Mouse (Mus musculus) lung, embryonic 14.5 days (tissue): ENCODE measurements at regions not wholly inside any gene's neighbourhood (a gene's known extent, or its start where the extent isn't known, plus 50 kb on each side); places are given as distances from the start of the nearest gene placed in this dataset.

ENCODE experiments used
- ATAC-seq: fragments of 200-750 bp; cut with Nextera tagmentation; 2 replicates; pipeline ENCODE4 v1.8.0; 2017; ENCODE audit warnings: mild to moderate bottlenecking, moderate TSS enrichment, moderate library complexity; ENCODE audit not compliant: insufficient read depth
- DNase-seq: peaks from one replicate; pipeline ENCODE4 v3.0.0-alpha.2; 2015
- H3K27ac ChIP-seq: fragments of 300-500 bp; sonication (generic); 2 replicates; pipeline ENCODE4 v1.5.1; 2014; ENCODE audit warnings: low read depth, mild to moderate bottlenecking, moderate library complexity
- H3K27me3 ChIP-seq: fragments of 300-500 bp; sonication (generic); 2 replicates; pipeline ENCODE4 v1.6.1; 2014; ENCODE audit warnings: low read length, control low read depth; ENCODE audit not compliant: insufficient read depth
- H3K36me3 ChIP-seq: fragments of 300-500 bp; sonication (generic); 2 replicates; pipeline ENCODE4 v1.6.1; 2014; ENCODE audit warnings: control low read depth; ENCODE audit not compliant: insufficient read depth
- H3K4me1 ChIP-seq: fragments of 300-500 bp; sonication (generic); 2 replicates; pipeline ENCODE4 v1.6.1; 2014; ENCODE audit warnings: antibody characterized with exemption, control low read depth; ENCODE audit not compliant: insufficient read depth
- H3K4me2 ChIP-seq: fragments of 300-500 bp; sonication (generic); 2 replicates; pipeline ENCODE4 v1.6.1; 2014; ENCODE audit warnings: mild to moderate bottlenecking
- H3K4me3 ChIP-seq: fragments of 300-500 bp; sonication (generic); 2 replicates; pipeline ENCODE4 v1.5.1; 2014; ENCODE audit warnings: low read depth, low read length
- H3K9ac ChIP-seq: fragments of 300-500 bp; sonication (generic); 2 replicates; pipeline ENCODE4 v1.6.1; 2014
- H3K9me3 ChIP-seq: fragments of 300-500 bp; sonication (generic); 2 replicates; pipeline ENCODE4 v1.6.1; 2016; ENCODE audit warnings: low read depth, low read length, control low read depth
- CTCF ChIP-seq: IDR thresholded peaks from 2 replicates; pipeline ENCODE4 v1.5.1; 2016; ENCODE audit warnings: antibody characterized with exemption, low read depth
- WGBS: fragments of 180-500 bp; shearing (Covaris S2); extraction: QIAGEN DNeasy Blood & Tissue Kit; methylation state at CpG from one replicate; pipeline ENCODE4 v1.1.7; 2014; 5-methylcytosine and 5-hydroxymethylcytosine counted together

- H3K4me2 ChIP-seq, result no peak overlapping the region
- H3K36me3 ChIP-seq, result no peaks in the 10 kb centered on the region
- ATAC-seq (no peak), DNase-seq (peak; percentile 3)
- no peak for TF ChIP-seq CTCF
- no peak overlapping the region for H3K9ac ChIP-seq
- H3K27me3 ChIP-seq, result no peaks in the 10 kb centered on the region
- H3K9me3 ChIP-seq, result no peaks in the 10 kb centered on the region
- H3K27ac ChIP-seq, result no peak overlapping the region
- WGBS, result 34% methylated on average over 6 of the region's 6 CpGs
- H3K4me3 ChIP-seq, result no peak overlapping the region
- no peaks in the 10 kb centered on the region for H3K4me1 ChIP-seq
These were observed 151.3 kb downstream of the Fam76b start for GRCm38 (mm10) chr9:13978842-13979241.

- no peak for TF ChIP-seq CTCF
- 84% methylated on average over 8 of the region's 8 CpGs for WGBS
- Histone ChIP-seq H3K27me3 (no peaks in the 10 kb centered on the region), H3K36me3 (no peaks in the 10 kb centered on the region), H3K9me3 (no peaks in the 10 kb centered on the region), H3K4me2 (no peak overlapping the region), H3K4me3 (no peak overlapping the region), H3K9ac (no peak overlapping the region), H3K4me1 (no peaks in the 10 kb centered on the region), H3K27ac (no peak overlapping the region)
- ATAC-seq, result no peak
- no peak for DNase-seq
These were observed 160.0 kb downstream of the Fam76b start for GRCm38 (mm10) chr9:13987486-13987885.

- ATAC-seq (no peak), DNase-seq (no peak)
- Histone ChIP-seq H3K4me3 (no peak overlapping the region), H3K4me2 (no peak overlapping the region), H3K9ac (no peak overlapping the region), H3K36me3 (no peaks in the 10 kb centered on the region), H3K27me3 (no peaks in the 10 kb centered on the region), H3K27ac (no peak overlapping the region), H3K9me3 (no peaks in the 10 kb centered on the region), H3K4me1 (no peaks in the 10 kb centered on the region)
- WGBS, result 70% methylated on average over 4 of the region's 4 CpGs
- no peak for TF ChIP-seq CTCF
These were observed 161.4 kb downstream of the Fam76b start for GRCm38 (mm10) chr9:13988901-13989300.

GRCm38 (mm10) chr9:13990960-13991359 lies 163.4 kb downstream of the Fam76b start:
- TF ChIP-seq CTCF, result no peak
- Histone ChIP-seq H3K4me3 (no peak overlapping the region), H3K4me1 (no peaks in the 10 kb centered on the region), H3K27ac (no peak overlapping the region), H3K9ac (no peak overlapping the region), H3K36me3 (no peaks in the 10 kb centered on the region), H3K9me3 (no peaks in the 10 kb centered on the region), H3K4me2 (no peak overlapping the region), H3K27me3 (no peaks in the 10 kb centered on the region)
- ATAC-seq (no peak), DNase-seq (no peak)
- 59% methylated on average over 7 of the region's 7 CpGs for WGBS

- WGBS, result 81% methylated on average over 6 of the region's 6 CpGs
- Histone ChIP-seq H3K9me3 (no peaks in the 10 kb centered on the region), H3K4me2 (no peak overlapping the region), H3K4me1 (no peaks in the 10 kb centered on the region), H3K27ac (no peak overlapping the region), H3K4me3 (no peak overlapping the region), H3K9ac (no peak overlapping the region), H3K27me3 (no peaks in the 10 kb centered on the region), H3K36me3 (no peaks in the 10 kb centered on the region)
- ATAC-seq (no peak), DNase-seq (no peak)
- TF ChIP-seq CTCF, result no peak
These were observed 165.2 kb downstream of the Fam76b start for GRCm38 (mm10) chr9:13992728-13993127.

GRCm38 (mm10) chr9:13999358-13999757 lies 171.8 kb downstream of the Fam76b start:
- no peaks in the 10 kb centered on the region for H3K36me3 ChIP-seq
- 73% methylated on average over 4 of the region's 4 CpGs for WGBS
- DNase-seq, result no peak
- TF ChIP-seq CTCF, result no peak
- H3K27me3 ChIP-seq, result no peaks in the 10 kb centered on the region
- H3K27ac ChIP-seq, result no peak overlapping the region
- no peak for ATAC-seq
- H3K4me2 ChIP-seq, result no peak overlapping the region
- H3K9me3 ChIP-seq, result no peaks in the 10 kb centered on the region; the same call in 1 of the 2 replicates
- no peak overlapping the region for H3K4me3 ChIP-seq
- no peak overlapping the region for H3K9ac ChIP-seq
- no peaks in the 10 kb centered on the region for H3K4me1 ChIP-seq

- Histone ChIP-seq H3K27me3 (no peaks in the 10 kb centered on the region), H3K9me3 (no peaks in the 10 kb centered on the region; the same call in 1 of the 2 replicates), H3K4me3 (no peak overlapping the region), H3K4me2 (no peak overlapping the region), H3K27ac (no peak overlapping the region), H3K36me3 (no peaks in the 10 kb centered on the region), H3K9ac (no peak overlapping the region), H3K4me1 (peaks cover 1% of the 10 kb centered on the region; the same call in 1 of the 2 replicates)
- DNase-seq (peak; percentile 56), ATAC-seq (no peak)
- peak; percentile 53 for TF ChIP-seq CTCF
- 79% methylated on average over 7 of the region's 7 CpGs for WGBS
These were observed 174.0 kb downstream of the Fam76b start for GRCm38 (mm10) chr9:14001517-14001916.

GRCm38 (mm10) chr9:14002236-14002635 lies 174.7 kb downstream of the Fam76b start:
- H3K36me3 ChIP-seq, result no peaks in the 10 kb centered on the region
- 56% methylated on average over 2 of the region's 2 CpGs for WGBS
- peaks cover 4% of the 10 kb centered on the region; the same call in 1 of the 2 replicates for H3K4me1 ChIP-seq
- TF ChIP-seq CTCF, result no peak
- H3K4me3 ChIP-seq, result no peak overlapping the region
- H3K4me2 ChIP-seq, result no peak overlapping the region
- H3K27ac ChIP-seq, result no peak overlapping the region
- H3K9me3 ChIP-seq, result no peaks in the 10 kb centered on the region; the same call in 1 of the 2 replicates
- DNase-seq (no peak), ATAC-seq (no peak)
- no peaks in the 10 kb centered on the region for H3K27me3 ChIP-seq
- no peak overlapping the region for H3K9ac ChIP-seq
